25 mouse cellular contexts compared by ENCODE assay signal in genomic region chr11:102619449-102619848, GRCm38 (mm10). TPM values are rescaled to one million over a fixed set of nuclear protein-coding genes. Genes with fewer than 3 reads are reported as not detected.
A peak's percentile ranks its signal among the peaks of the same experiment; 100 is the strongest.
DNase-seq lines count a peak whose midpoint lies in the region; ATAC-seq and TF ChIP-seq lines count a peak whose summit lies in the region.
"Had no signal": no experiment of that assay in that cellular context is flagged by ENCODE, and none has a peak within 500 bp of the region (broad histone marks: within the 10 kb centered on the region; RNA-seq: fewer than 3 reads in every experiment).

No protein-coding gene starts in this region.

- no peaks in the 10 kb centered on the region for H3K9me3 ChIP-seq in liver, postnatal 0 days (ENCODE audit: low read length)
- peaks cover 5% of the 10 kb centered on the region for H3K9me3 ChIP-seq in liver, embryonic 12.5 days (replicated peaks)
- peaks cover 5% of the 10 kb centered on the region for H3K9me3 ChIP-seq in E14TG2a.4 (ENCODE audit: low read length)
- H3K9me3 ChIP-seq: midbrain, embryonic 15.5 days had no signal

- no peak overlapping the region for H3K4me3 ChIP-seq in gastrocnemius, adult 2 months
- H3K4me3 ChIP-seq in liver, postnatal 0 days (ENCODE audit: low read depth, low read length) = no peak overlapping the region
- H3K4me3 ChIP-seq in liver, embryonic 12.5 days = no peak overlapping the region
- H3K4me3 ChIP-seq in E14TG2a.4 (replicated peaks; ENCODE audit: low read length) = no peak overlapping the region
- H3K4me3 ChIP-seq in bone marrow, adult 2 months (replicated peaks; ENCODE audit: control insufficient read depth, low read depth, low read length) = no peak overlapping the region
- H3K4me3 ChIP-seq: embryonic facial prominence, embryonic 12.5 days; forebrain, embryonic 15.5 days; heart, embryonic 12.5 days; left cerebral cortex, adult 2 months; liver, embryonic 13.5 days; megakaryocyte, embryonic 14.5 days; midbrain, embryonic 15.5 days had no signal

- TF ChIP-seq EP300 in liver, postnatal 0 days (IDR thresholded peaks at IDR 0.05; ENCODE audit: low read depth) = no peak

- WGBS in liver, postnatal 0 days (ENCODE audit: insufficient replicate concordance) = 59% methylated on average over 2 of the region's 2 CpGs
- 45% methylated on average over 2 of the region's 2 CpGs for WGBS in liver, embryonic 12.5 days (ENCODE audit: insufficient replicate concordance)
- 51% methylated on average over 2 of the region's 2 CpGs for WGBS in bone marrow, adult 2 months

- H3K27ac ChIP-seq in gastrocnemius, adult 2 months = no peak overlapping the region
- no peak overlapping the region for H3K27ac ChIP-seq in liver, postnatal 0 days (ENCODE audit: low read depth)
- H3K27ac ChIP-seq in liver, embryonic 12.5 days = no peak overlapping the region
- H3K27ac ChIP-seq in bone marrow, adult 2 months (ENCODE audit: control insufficient read depth, insufficient read depth, low read depth, low read length, poor library complexity) = no peak overlapping the region
- H3K27ac ChIP-seq: embryonic facial prominence, embryonic 12.5 days; forebrain, embryonic 15.5 days; left cerebral cortex, adult 2 months; liver, embryonic 13.5 days; midbrain, embryonic 15.5 days had no signal

- no peak for DNase-seq in gastrocnemius, adult 2 months
- no peak for DNase-seq in gastrocnemius, postnatal 36 days
- no peak for DNase-seq in liver, postnatal 0 days
- DNase-seq in neural tube, embryonic 10.5 days (ENCODE audit: extremely low spot score, low spot score) = no peak
- no peak for DNase-seq in ovary, postnatal 36 days (ENCODE audit: low spot score)
- DNase-seq: cerebellum, adult 9-10 months; kidney, adult 2 months; kidney, postnatal 25 days; liver, embryonic 13.5 days; lung, postnatal 10 days; retina, postnatal 1 day had no signal

- no peaks in the 10 kb centered on the region for H3K36me3 ChIP-seq in liver, postnatal 0 days (replicated peaks; ENCODE audit: insufficient read depth, low read length)
- H3K36me3 ChIP-seq in liver, embryonic 12.5 days = no peaks in the 10 kb centered on the region
- no peaks in the 10 kb centered on the region for H3K36me3 ChIP-seq in E14TG2a.4 (ENCODE audit: insufficient read depth, low read length)
- H3K36me3 ChIP-seq: embryonic facial prominence, embryonic 12.5 days; forebrain, embryonic 15.5 days; midbrain, embryonic 15.5 days had no signal

- peak; percentile 16; the same call in 1 of the 2 replicates for TF ChIP-seq CTCF in gastrocnemius, adult 2 months (IDR thresholded peaks at IDR 0.05)
- peak; percentile 41; the same call in 1 of the 2 replicates for TF ChIP-seq CTCF in liver, postnatal 0 days (IDR thresholded peaks at IDR 0.05; ENCODE audit: low read depth)
- TF ChIP-seq CTCF in E14TG2a.4 (conservative IDR thresholded peaks at IDR 0.05; ENCODE audit: low read length) = peak; percentile 68
- 0 out of 2 replicates have a peak, but pooled peaks have one; percentile 14 for TF ChIP-seq CTCF in bone marrow, adult 2 months (IDR thresholded peaks at IDR 0.05; ENCODE audit: control insufficient read depth, insufficient read depth, low read length)

- TF ChIP-seq POLR2A in bone marrow, adult 2 months (IDR thresholded peaks at IDR 0.05; ENCODE audit: borderline replicate concordance, control insufficient read depth, low read depth, low read length) = no peak

- intact Hi-C loops in gastrocnemius, adult 2 months (cut with DNase I) = no loop called here
- intact Hi-C loops in gastrocnemius, postnatal 36 days (cut with DNase I) = no loop called here

- no peak overlapping the region for H3K9ac ChIP-seq in liver, postnatal 0 days (replicated peaks)
- H3K9ac ChIP-seq in liver, embryonic 12.5 days = no peak overlapping the region
- H3K9ac ChIP-seq: embryonic facial prominence, embryonic 12.5 days; forebrain, embryonic 15.5 days; heart, embryonic 12.5 days; liver, embryonic 13.5 days; midbrain, embryonic 15.5 days had no signal

- no peaks in the 10 kb centered on the region for H3K4me1 ChIP-seq in liver, postnatal 0 days (ENCODE audit: insufficient read depth)
- H3K4me1 ChIP-seq in liver, embryonic 12.5 days = peaks cover 11% of the 10 kb centered on the region; the same call in 1 of the 2 replicates
- peaks cover 28% of the 10 kb centered on the region for H3K4me1 ChIP-seq in E14TG2a.4 (replicated peaks; ENCODE audit: low read depth, low read length)
- no peaks in the 10 kb centered on the region for H3K4me1 ChIP-seq in bone marrow, adult 2 months (ENCODE audit: control insufficient read depth, insufficient read depth, low read length)
- H3K4me1 ChIP-seq: liver, embryonic 13.5 days had no signal

- no peak overlapping the region for H3K4me2 ChIP-seq in liver, postnatal 0 days (ENCODE audit: low read depth, low read length)
- no peak overlapping the region for H3K4me2 ChIP-seq in liver, embryonic 12.5 days
- H3K4me2 ChIP-seq: embryonic facial prominence, embryonic 12.5 days; forebrain, embryonic 15.5 days; heart, embryonic 12.5 days; liver, embryonic 13.5 days; midbrain, embryonic 15.5 days had no signal

- no peak for ATAC-seq in liver, postnatal 0 days
- ATAC-seq in liver, embryonic 12.5 days = no peak
- ATAC-seq: forebrain, embryonic 15.5 days; midbrain, embryonic 15.5 days had no signal

- H3K27me3 ChIP-seq in liver, postnatal 0 days (ENCODE audit: insufficient read depth, low read length) = no peaks in the 10 kb centered on the region
- H3K27me3 ChIP-seq in liver, embryonic 12.5 days (replicated peaks) = no peaks in the 10 kb centered on the region; the same call in 1 of the 2 replicates
- peaks cover 7% of the 10 kb centered on the region for H3K27me3 ChIP-seq in E14TG2a.4 (ENCODE audit: insufficient read depth, low read length)
- H3K27me3 ChIP-seq: embryonic facial prominence, embryonic 12.5 days; forebrain, embryonic 15.5 days; heart, embryonic 12.5 days; liver, embryonic 13.5 days; midbrain, embryonic 15.5 days had no signal

RNA-seq across cellular contexts. Expression of gene Fzd2, which starts 15.3 kb away (rescaled TPM):
- total RNA-seq in gastrocnemius, adult 2 months (2021) = 1 to 10 TPM; 1.2 to 2.1 TPM
- 1 to 10 TPM; 1.3 to 2.4 TPM for total RNA-seq in gastrocnemius, postnatal 36 days (2021)
- polyA plus RNA-seq in liver, postnatal 0 days (2015; fragmentation: Nextera tagmentation; extraction: Ambion mirVana) = 0.17 and 0.22 TPM in 2 replicates
- polyA plus RNA-seq in liver, embryonic 12.5 days (2016; fragmentation: Nextera tagmentation; extraction: Ambion mirVana) = 3.5 and 4.7 TPM in 2 replicates
- polyA plus RNA-seq in bone marrow, adult 2 months (2011; ENCODE audit: insufficient read depth, insufficient read length, low replicate concordance, missing spikeins) = 0.42 TPM in 1 of 2 replicates, not detected in the other
- total RNA-seq: hematopoietic stem cell, adult 5-6 weeks had no signal

RNA-seq across cellular contexts. Expression of gene Gm11627, which starts 40.2 kb away (rescaled TPM):
- total RNA-seq in gastrocnemius, adult 2 months (2021) = not detected
- not detected for total RNA-seq in gastrocnemius, postnatal 36 days (2021)
- not detected in 2 replicates for polyA plus RNA-seq in liver, postnatal 0 days (2015; fragmentation: Nextera tagmentation; extraction: Ambion mirVana)
- 0.51 and 0.96 TPM in 2 replicates for polyA plus RNA-seq in liver, embryonic 12.5 days (2016; fragmentation: Nextera tagmentation; extraction: Ambion mirVana)
- not detected in 2 replicates for polyA plus RNA-seq in bone marrow, adult 2 months (2011; ENCODE audit: insufficient read depth, insufficient read length, low replicate concordance, missing spikeins)
- total RNA-seq: adrenal gland, adult 18-20 months; hematopoietic stem cell, adult 5-6 weeks; neutrophil, adult 5-6 weeks had no signal

RNA-seq across cellular contexts. Expression of gene Meioc, which starts 44.1 kb away (rescaled TPM):
- total RNA-seq in gastrocnemius, adult 2 months (2021) = not detected
- total RNA-seq in gastrocnemius, postnatal 36 days (2021) = not detected
- 0.08 TPM in 1 of 2 replicates, not detected in the other for polyA plus RNA-seq in liver, postnatal 0 days (2015; fragmentation: Nextera tagmentation; extraction: Ambion mirVana)
- polyA plus RNA-seq in liver, embryonic 12.5 days (2016; fragmentation: Nextera tagmentation; extraction: Ambion mirVana) = 0.20 and 0.26 TPM in 2 replicates
- not detected in 2 replicates for polyA plus RNA-seq in bone marrow, adult 2 months (2011; ENCODE audit: insufficient read depth, insufficient read length, low replicate concordance, missing spikeins)
- total RNA-seq: adrenal gland, adult 18-20 months; hematopoietic stem cell, adult 5-6 weeks; left cerebral cortex, adult 2 months; neutrophil, adult 5-6 weeks had no signal
- polyA plus RNA-seq: cortical plate, adult 2 months; gonadal fat pad, adult 2 months; kidney, adult 2 months; midbrain, embryonic 15.5 days had no signal

Comparison
In these comparisons a context has a peak if more than half of its experiments do, and no peak if none do; other contexts are left out.
1. CTCF ChIP-seq: peak in every context shown above with its lines; median percentile 68 in E14TG2a.4; 41 in liver, postnatal 0 days; 16 in gastrocnemius, adult 2 months; 14 in bone marrow, adult 2 months.